ENCODE assay signal across 10 mouse cellular contexts in genomic region chr6:116635251-116636180, GRCm38 (mm10). TPM values are rescaled to one million over a fixed set of nuclear protein-coding genes. Genes with fewer than 3 reads are reported as not detected.
A peak's percentile ranks its signal among the peaks of the same experiment; 100 is the strongest.
DNase-seq lines count a peak whose midpoint lies in the region; ATAC-seq and TF ChIP-seq lines count a peak whose summit lies in the region.
"Had no signal": no experiment of that assay in that cellular context is flagged by ENCODE, and none has a peak within 500 bp of the region (broad histone marks: within the 10 kb centered on the region; RNA-seq: fewer than 3 reads in every experiment).

No protein-coding gene starts in this region.

- H3K4me1 ChIP-seq in hindbrain, embryonic 14.5 days (replicated peaks; ENCODE audit: control insufficient read depth, insufficient read depth, low read length), result no peaks in the 10 kb centered on the region
- H3K4me1 ChIP-seq in hindbrain, embryonic 12.5 days, result peaks cover 4% of the 10 kb centered on the region; the same call in 1 of the 2 replicates
- peaks cover 42% of the 10 kb centered on the region for H3K4me1 ChIP-seq in liver, postnatal 0 days (ENCODE audit: insufficient read depth)
- no peaks in the 10 kb centered on the region for H3K4me1 ChIP-seq in midbrain, postnatal 0 days (ENCODE audit: insufficient read depth, low read length)

- TF ChIP-seq EP300 in liver, postnatal 0 days (IDR thresholded peaks at IDR 0.05; ENCODE audit: low read depth), result peak; percentile 95

- WGBS in hindbrain, embryonic 14.5 days, result 79% methylated on average over 10 of the region's 10 CpGs
- WGBS in hindbrain, embryonic 12.5 days, result 70% methylated on average over 10 of the region's 10 CpGs
- 27% methylated on average over 10 of the region's 10 CpGs for WGBS in liver, postnatal 0 days (ENCODE audit: insufficient replicate concordance)
- 70% methylated on average over 10 of the region's 10 CpGs for WGBS in midbrain, postnatal 0 days

- H3K9ac ChIP-seq in hindbrain, embryonic 14.5 days, result no peak overlapping the region
- no peak overlapping the region for H3K9ac ChIP-seq in hindbrain, embryonic 12.5 days
- H3K9ac ChIP-seq in liver, postnatal 0 days (replicated peaks), result peak overlapping the region; percentile 48
- no peak overlapping the region for H3K9ac ChIP-seq in midbrain, postnatal 0 days (replicated peaks; ENCODE audit: low read length, poor library complexity, severe bottlenecking)

- intact Hi-C loops in gastrocnemius, adult 2 months (cut with DNase I), result loop anchor here (1.0 kb wide), 1 partner anchor 15 kb away; the partner anchor contains the start of gene Depp1

- H3K27me3 ChIP-seq in hindbrain, embryonic 14.5 days (ENCODE audit: control insufficient read depth, insufficient read depth, low read length), result no peaks in the 10 kb centered on the region
- H3K27me3 ChIP-seq in hindbrain, embryonic 12.5 days, result no peaks in the 10 kb centered on the region
- no peaks in the 10 kb centered on the region for H3K27me3 ChIP-seq in liver, postnatal 0 days (ENCODE audit: insufficient read depth, low read length)
- H3K27me3 ChIP-seq in midbrain, postnatal 0 days (ENCODE audit: insufficient read depth, low read length), result no peaks in the 10 kb centered on the region

- no peak for ATAC-seq in hindbrain, embryonic 14.5 days (ENCODE audit: low FRiP score)
- ATAC-seq in hindbrain, embryonic 12.5 days (ENCODE audit: low FRiP score), result no peak
- peak; percentile 93 for ATAC-seq in liver, postnatal 0 days
- no peak for ATAC-seq in midbrain, postnatal 0 days (ENCODE audit: low FRiP score)
- ATAC-seq in frontal cortex, adult (ENCODE audit: low TSS enrichment), result no peak

- no peak for TF ChIP-seq CTCF in gastrocnemius, adult 2 months (IDR thresholded peaks at IDR 0.05)
- TF ChIP-seq CTCF in liver, postnatal 0 days (IDR thresholded peaks at IDR 0.05; ENCODE audit: low read depth), result no peak
- TF ChIP-seq CTCF in midbrain, postnatal 0 days (IDR thresholded peaks at IDR 0.05), result no peak

- H3K36me3 ChIP-seq in hindbrain, embryonic 14.5 days (replicated peaks; ENCODE audit: control insufficient read depth, insufficient read depth), result no peaks in the 10 kb centered on the region; the same call in 1 of the 2 replicates
- H3K36me3 ChIP-seq in hindbrain, embryonic 12.5 days, result peaks cover 17% of the 10 kb centered on the region; the same call in 1 of the 2 replicates
- no peaks in the 10 kb centered on the region; the same call in 1 of the 2 replicates for H3K36me3 ChIP-seq in liver, postnatal 0 days (replicated peaks; ENCODE audit: insufficient read depth, low read length)
- H3K36me3 ChIP-seq in midbrain, postnatal 0 days (ENCODE audit: insufficient read depth, low read length), result no peaks in the 10 kb centered on the region

- H3K4me3 ChIP-seq in hindbrain, embryonic 14.5 days (replicated peaks; ENCODE audit: low read length), result no peak overlapping the region
- no peak overlapping the region for H3K4me3 ChIP-seq in hindbrain, embryonic 12.5 days
- no peak overlapping the region for H3K4me3 ChIP-seq in gastrocnemius, adult 2 months
- no peak overlapping the region for H3K4me3 ChIP-seq in liver, postnatal 0 days (ENCODE audit: low read depth, low read length)
- no peak overlapping the region for H3K4me3 ChIP-seq in midbrain, postnatal 0 days (ENCODE audit: low read depth, low read length)
- H3K4me3 ChIP-seq: erythroblast, embryonic 14.5 days had no signal

- DNase-seq in hindbrain, embryonic 14.5 days (ENCODE audit: low spot score), result no peak
- DNase-seq in gastrocnemius, adult 2 months, result peak; percentile 83
- DNase-seq in kidney, adult 11 months, result peak; percentile 89
- DNase-seq in liver, postnatal 0 days, result peak; percentile 77
- DNase-seq in thymus, postnatal 4 days, result no peak
- DNase-seq in midbrain, postnatal 0 days (ENCODE audit: low spot score), result no peak

- no peaks in the 10 kb centered on the region for H3K9me3 ChIP-seq in hindbrain, embryonic 14.5 days (ENCODE audit: control insufficient read depth, low read length)
- H3K9me3 ChIP-seq in hindbrain, embryonic 12.5 days (replicated peaks), result no peaks in the 10 kb centered on the region
- H3K9me3 ChIP-seq in liver, postnatal 0 days (ENCODE audit: low read length), result no peaks in the 10 kb centered on the region
- no peaks in the 10 kb centered on the region for H3K9me3 ChIP-seq in midbrain, postnatal 0 days (ENCODE audit: low read length)

- peak overlapping the region; percentile 32; the same call in 1 of the 2 replicates for H3K27ac ChIP-seq in hindbrain, embryonic 14.5 days
- no peak overlapping the region for H3K27ac ChIP-seq in hindbrain, embryonic 12.5 days
- H3K27ac ChIP-seq in gastrocnemius, adult 2 months, result peak overlapping the region; percentile 86
- peak overlapping the region; percentile 97 for H3K27ac ChIP-seq in liver, postnatal 0 days (ENCODE audit: low read depth)
- no peak overlapping the region for H3K27ac ChIP-seq in midbrain, postnatal 0 days (ENCODE audit: low read depth, low read length)

- H3K4me2 ChIP-seq in hindbrain, embryonic 14.5 days (replicated peaks), result no peak overlapping the region
- no peak overlapping the region for H3K4me2 ChIP-seq in hindbrain, embryonic 12.5 days (replicated peaks)
- peak overlapping the region; percentile 31 for H3K4me2 ChIP-seq in liver, postnatal 0 days (ENCODE audit: low read depth, low read length)
- no peak overlapping the region for H3K4me2 ChIP-seq in midbrain, postnatal 0 days (ENCODE audit: low read depth, low read length, poor library complexity, severe bottlenecking)

RNA-seq across cellular contexts. Expression of gene Zfp422, which starts 6.7 kb away (rescaled TPM):
- polyA plus RNA-seq in hindbrain, embryonic 14.5 days (2014; fragmentation: Nextera tagmentation; extraction: Ambion mirVana), result 138 and 146 TPM in 2 replicates
- 237 and 251 TPM in 2 replicates for polyA plus RNA-seq in hindbrain, embryonic 12.5 days (2016; fragmentation: Nextera tagmentation; extraction: Ambion mirVana)
- total RNA-seq in gastrocnemius, adult 2 months (2021), result 1 to 10 TPM; 7.7 to 7.9 TPM
- polyA plus RNA-seq in liver, postnatal 0 days (2015; fragmentation: Nextera tagmentation; extraction: Ambion mirVana), result 26.2 and 26.7 TPM in 2 replicates
- 62.8 and 64.5 TPM in 2 replicates for total RNA-seq in midbrain, postnatal 0 days (2014; rRNA removed)
- polyA plus RNA-seq in midbrain, postnatal 0 days (2015; fragmentation: Nextera tagmentation; extraction: Ambion mirVana), result 95.0 and 96.4 TPM in 2 replicates

RNA-seq across cellular contexts. Expression of gene Depp1, which starts 14.9 kb away (rescaled TPM):
- 8.2 and 8.7 TPM in 2 replicates for polyA plus RNA-seq in hindbrain, embryonic 14.5 days (2014; fragmentation: Nextera tagmentation; extraction: Ambion mirVana)
- 9.5 and 9.7 TPM in 2 replicates for polyA plus RNA-seq in hindbrain, embryonic 12.5 days (2016; fragmentation: Nextera tagmentation; extraction: Ambion mirVana)
- total RNA-seq in gastrocnemius, adult 2 months (2021), result 10 to 100 TPM in 1 of 2 experiments, 1 to 10 TPM in 1; 6.2 to 24.0 TPM
- 103 and 122 TPM in 2 replicates for polyA plus RNA-seq in liver, postnatal 0 days (2015; fragmentation: Nextera tagmentation; extraction: Ambion mirVana)
- total RNA-seq in midbrain, postnatal 0 days (2014; rRNA removed), result 1.4 and 5.0 TPM in 2 replicates
- polyA plus RNA-seq in midbrain, postnatal 0 days (2015; fragmentation: Nextera tagmentation; extraction: Ambion mirVana), result 3.1 TPM in 2 replicates

RNA-seq across cellular contexts. Expression of gene Rassf4, which starts 38.2 kb away (rescaled TPM):
- polyA plus RNA-seq in hindbrain, embryonic 14.5 days (2014; fragmentation: Nextera tagmentation; extraction: Ambion mirVana), result 30.3 and 33.1 TPM in 2 replicates
- 38.7 and 46.7 TPM in 2 replicates for polyA plus RNA-seq in hindbrain, embryonic 12.5 days (2016; fragmentation: Nextera tagmentation; extraction: Ambion mirVana)
- total RNA-seq in gastrocnemius, adult 2 months (2021), result 1 to 10 TPM; 1.7 to 2.3 TPM
- 7.2 and 9.6 TPM in 2 replicates for polyA plus RNA-seq in liver, postnatal 0 days (2015; fragmentation: Nextera tagmentation; extraction: Ambion mirVana)
- total RNA-seq in midbrain, postnatal 0 days (2014; rRNA removed), result 6.7 and 7.0 TPM in 2 replicates
- polyA plus RNA-seq in midbrain, postnatal 0 days (2015; fragmentation: Nextera tagmentation; extraction: Ambion mirVana), result 8.1 and 10.4 TPM in 2 replicates

RNA-seq across cellular contexts. Expression of gene Olfr215, which starts 51.5 kb away (rescaled TPM):
- not detected in 2 replicates for polyA plus RNA-seq in hindbrain, embryonic 14.5 days (2014; fragmentation: Nextera tagmentation; extraction: Ambion mirVana)
- polyA plus RNA-seq in hindbrain, embryonic 12.5 days (2016; fragmentation: Nextera tagmentation; extraction: Ambion mirVana), result not detected in 2 replicates
- not detected for total RNA-seq in gastrocnemius, adult 2 months (2021)
- not detected in 2 replicates for polyA plus RNA-seq in liver, postnatal 0 days (2015; fragmentation: Nextera tagmentation; extraction: Ambion mirVana)
- total RNA-seq in midbrain, postnatal 0 days (2014; rRNA removed), result 0.05 TPM in 1 of 2 replicates, not detected in the other
- polyA plus RNA-seq in midbrain, postnatal 0 days (2015; fragmentation: Nextera tagmentation; extraction: Ambion mirVana), result not detected in 2 replicates
- polyA plus RNA-seq: erythroblast, embryonic 14.5 days; spleen, adult 2 months had no signal

Comparison
In these comparisons a context has a peak if more than half of its experiments do, and no peak if none do; other contexts are left out.
1. H3K27ac ChIP-seq: peak in hindbrain, embryonic 14.5 days (single experiment), gastrocnemius, adult 2 months (single experiment) and liver, postnatal 0 days (single experiment); none in hindbrain, embryonic 12.5 days (single experiment) and midbrain, postnatal 0 days (single experiment).
2. DNase-seq: peak in gastrocnemius, adult 2 months (single experiment), kidney, adult 11 months (single experiment) and liver, postnatal 0 days (single experiment); none in hindbrain, embryonic 14.5 days (single experiment), thymus, postnatal 4 days (single experiment) and midbrain, postnatal 0 days (single experiment).